Mouse (Mus musculus) kidney, postnatal 0 days (tissue): Measurements from ENCODE around the gene Camk2b. TPM values are rescaled to one million over a fixed set of nuclear protein-coding genes. Genes with fewer than 3 reads are reported as not detected.

ENCODE experiments used
- ATAC-seq: fragments of 200-750 bp; cut with Nextera tagmentation; replicated peaks from 2 replicates; pipeline ENCODE4 v1.8.0; 2017; ENCODE audit warnings: low read depth, moderate number of reproducible peaks, moderate TSS enrichment, moderate library complexity; ENCODE audit not compliant: low FRiP score
- DNase-seq: peaks from one replicate; pipeline ENCODE4 v3.0.0-alpha.2; 2016; ENCODE audit warnings: low spot score
- H3K27ac ChIP-seq: fragments of 300-500 bp; sonication (generic); 2 replicates; pipeline ENCODE4 v1.5.1; 2014; ENCODE audit warnings: mild to moderate bottlenecking
- H3K27me3 ChIP-seq: fragments of 300-500 bp; sonication (generic); 2 replicates; pipeline ENCODE4 v1.6.1; 2014; ENCODE audit warnings: low read length, mixed read lengths; ENCODE audit not compliant: insufficient read depth
- H3K36me3 ChIP-seq: fragments of 300-500 bp; sonication (generic); 2 replicates; pipeline ENCODE4 v1.6.1; 2014; ENCODE audit warnings: low read length, mixed read lengths; ENCODE audit not compliant: insufficient read depth
- H3K4me1 ChIP-seq: fragments of 300-500 bp; sonication (generic); replicated peaks from 2 replicates; pipeline ENCODE4 v1.6.1; 2014; ENCODE audit warnings: antibody characterized with exemption, low read length, mixed read lengths; ENCODE audit not compliant: insufficient read depth
- H3K4me2 ChIP-seq: fragments of 300-500 bp; sonication (generic); 2 replicates; pipeline ENCODE4 v1.6.1; 2014; ENCODE audit warnings: mild to moderate bottlenecking, low read length, moderate library complexity, mixed read lengths
- H3K4me3 ChIP-seq: fragments of 300-500 bp; sonication (generic); replicated peaks from 2 replicates; pipeline ENCODE4 v1.5.1; 2014; ENCODE audit warnings: low read depth, low read length
- H3K9ac ChIP-seq: fragments of 300-500 bp; sonication (generic); 2 replicates; pipeline ENCODE4 v1.6.1; 2014; ENCODE audit warnings: low read depth, low read length
- H3K9me3 ChIP-seq: fragments of 300-500 bp; sonication (generic); replicated peaks from 2 replicates; pipeline ENCODE4 v1.6.1; 2016; ENCODE audit warnings: low read length, inconsistent platforms, mixed read lengths
- CTCF ChIP-seq: IDR thresholded peaks from 2 replicates; pipeline ENCODE4 v1.5.1; 2016; ENCODE audit warnings: antibody characterized with exemption, low read depth, mild to moderate bottlenecking, moderate library complexity
- WGBS: fragments of 180-500 bp; shearing (Covaris S2); extraction: QIAGEN DNeasy Blood & Tissue Kit; methylation state at CpG from one replicate; pipeline ENCODE4 v1.1.7; 2014; 5-methylcytosine and 5-hydroxymethylcytosine counted together
- polyA plus RNA-seq: library from polyadenylated mRNA; unstranded; fragments of >200 nt; fragmentation: Nextera tagmentation; extraction: Ambion mirVana; gene quantifications from 2 replicates; pipeline ENCODE4 v1.2.1, GENCODE M21; 2015

Camk2b gene
- polyA plus RNA-seq, 1 experiment from 2014 or later, result 3.3 TPM

GRCm38 (mm10) chr11:6086991-6087390, 20.8 kb upstream of the Camk2b start:
- WGBS, result 34% methylated on average over 4 of the region's 4 CpGs
- Histone ChIP-seq H3K36me3 (no peaks in the 10 kb centered on the region), H3K4me2 (no peak overlapping the region), H3K9ac (no peak overlapping the region), H3K4me3 (no peak overlapping the region), H3K9me3 (no peaks in the 10 kb centered on the region), H3K27ac (no peak overlapping the region), H3K4me1 (no peaks in the 10 kb centered on the region), H3K27me3 (no peaks in the 10 kb centered on the region)
- TF ChIP-seq CTCF, result no peak
- no peak for ATAC-seq
- no peak for DNase-seq

- ATAC-seq (no peak), DNase-seq (no peak)
- H3K9ac ChIP-seq, result no peak overlapping the region
- H3K4me1 ChIP-seq, result no peaks in the 10 kb centered on the region
- no peak overlapping the region for H3K27ac ChIP-seq
- no peak overlapping the region for H3K4me2 ChIP-seq
- H3K36me3 ChIP-seq, result no peaks in the 10 kb centered on the region
- no peaks in the 10 kb centered on the region for H3K9me3 ChIP-seq
- H3K4me3 ChIP-seq, result no peak overlapping the region
- H3K27me3 ChIP-seq, result no peaks in the 10 kb centered on the region
- no peak for TF ChIP-seq CTCF
- WGBS, result 81% methylated on average over 2 of the region's 2 CpGs
Measured at GRCm38 (mm10) chr11:6078737-6079136, 12.6 kb upstream of the Camk2b start.

GRCm38 (mm10) chr11:6075618-6076066, 9.5 kb upstream of the Camk2b start:
- whole genome bisulfite sequencing, result 68% methylated on average over 8 of the region's 8 CpGs
- no peaks in the 10 kb centered on the region for H3K9me3 ChIP-seq
- no peaks in the 10 kb centered on the region for H3K36me3 ChIP-seq
- TF ChIP-seq CTCF, result no peak
- H3K4me2 ChIP-seq, result no peak overlapping the region
- no peaks in the 10 kb centered on the region for H3K4me1 ChIP-seq
- DNase-seq (no peak), ATAC-seq (no peak)
- H3K9ac ChIP-seq, result no peak overlapping the region
- H3K27ac ChIP-seq, result no peak overlapping the region
- H3K27me3 ChIP-seq, result no peaks in the 10 kb centered on the region
- H3K4me3 ChIP-seq, result no peak overlapping the region

GRCm38 (mm10) chr11:6068181-6068957, 2.2 kb upstream of the Camk2b start:
- 12% methylated on average over 18 of the region's 19 CpGs for WGBS
- DNase-seq, result no peak

GRCm38 (mm10) chr11:6067160-6067559, 998 bp upstream of the Camk2b start:
- ATAC-seq (no peak), DNase-seq (no peak)
- TF ChIP-seq CTCF, result no peak
- Histone ChIP-seq H3K4me1 (peaks cover 3% of the 10 kb centered on the region; the same call in 1 of the 2 replicates), H3K9me3 (no peaks in the 10 kb centered on the region), H3K36me3 (no peaks in the 10 kb centered on the region), H3K4me3 (no peak overlapping the region), H3K27ac (no peak overlapping the region), H3K4me2 (no peak overlapping the region), H3K27me3 (peaks cover 49% of the 10 kb centered on the region), H3K9ac (no peak overlapping the region)
- 51% methylated on average over 9 of the region's 9 CpGs for WGBS

More at GRCm38 (mm10) chr11:6068181-6068957, 2.2 kb upstream of the Camk2b start:
- Histone ChIP-seq H3K4me2 (no peak overlapping the region), H3K9me3 (no peaks in the 10 kb centered on the region), H3K9ac (no peak overlapping the region), H3K4me1 (peaks cover 3% of the 10 kb centered on the region; the same call in 1 of the 2 replicates), H3K36me3 (no peaks in the 10 kb centered on the region), H3K27me3 (peaks cover 43% of the 10 kb centered on the region), H3K27ac (no peak overlapping the region), H3K4me3 (no peak overlapping the region)
- ATAC-seq, result no peak
- no peak for TF ChIP-seq CTCF

- under 1% methylated on average over 51 of the region's 95 CpGs for WGBS
- H3K9ac ChIP-seq, result peak overlapping the region; percentile 47; the same call in 1 of the 2 replicates
- DNase-seq, result no peak
Measured at GRCm38 (mm10) chr11:6065551-6066121, 526 bp downstream of the Camk2b start.

More at GRCm38 (mm10) chr11:6065551-6066121, 526 bp downstream of the Camk2b start:
- Histone ChIP-seq H3K4me1 (peaks cover 3% of the 10 kb centered on the region; the same call in 1 of the 2 replicates), H3K36me3 (no peaks in the 10 kb centered on the region), H3K4me3 (peak overlapping the region; percentile 51), H3K27me3 (peaks cover 49% of the 10 kb centered on the region), H3K27ac (no peak overlapping the region), H3K9me3 (no peaks in the 10 kb centered on the region), H3K4me2 (peak overlapping the region; percentile 95)
- ATAC-seq, result no peak; the same call in 1 of the 2 replicates
- TF ChIP-seq CTCF, result no peak
